Mouse (Mus musculus): ENCODE results near the gene Klhl15.

Klhl15 gene

GRCm38 (mm10) chrX:94234532-94235189, at the start of gene Klhl15:
TSS of gene Klhl15 (plus strand) at chrX:94234599.
- DNase-seq = peak; percentile 83

GRCm38 (mm10) chrX:94185156-94185555, 49.2 kb upstream of the Klhl15 start:
- DNase-seq = peak; percentile 16

GRCm38 (mm10) chrX:94193901-94194300, 40.5 kb upstream of the Klhl15 start:
- DNase-seq = peak; percentile 64

GRCm38 (mm10) chrX:94197789-94198188, 36.6 kb upstream of the Klhl15 start:
- peak; percentile 78 for DNase-seq

- DNase-seq = no peak
Measured at GRCm38 (mm10) chrX:94212264-94212596, 22.2 kb upstream of the Klhl15 start.

DNA sequence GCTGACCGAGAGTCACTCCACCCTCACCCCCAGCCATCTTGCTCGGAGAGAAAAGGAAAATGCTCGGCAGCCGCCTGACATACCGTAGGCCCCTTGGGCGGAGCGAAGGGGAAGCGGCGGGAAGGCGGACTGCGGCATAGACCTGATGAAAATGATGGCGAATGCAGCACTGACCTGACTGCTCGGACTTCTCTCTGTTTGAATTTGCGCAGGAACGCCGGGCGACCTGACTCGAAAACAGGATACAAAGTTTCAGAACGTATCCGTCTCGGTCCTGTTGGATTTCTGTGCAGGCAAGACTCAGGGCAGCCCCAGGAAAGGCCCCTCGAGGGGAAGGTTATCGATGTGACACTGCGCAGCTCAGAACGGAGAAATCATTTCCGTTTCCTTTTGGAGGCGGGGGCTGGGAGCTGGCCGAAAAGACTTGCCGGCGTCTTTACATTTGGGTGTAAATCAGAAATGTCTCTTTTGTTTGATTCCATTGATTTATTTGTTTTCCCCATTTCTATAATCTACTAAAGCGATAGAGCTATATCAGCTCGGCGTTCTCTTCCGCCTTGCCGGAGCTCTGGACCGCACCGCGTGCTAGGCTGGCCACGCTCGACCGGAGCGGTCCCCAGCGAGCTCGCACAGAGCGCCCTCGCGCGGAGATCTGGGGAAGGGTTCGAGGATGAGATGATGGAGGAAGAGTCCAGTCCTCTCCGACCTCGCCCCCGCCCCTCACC, 21.6 kb upstream of the Klhl15 start, which contains the start of gene Eif2s3x:
Gene Eif2s3x, minus strand, starts transcription at position 266 of the 725 bp plus-strand sequence.
- peak; percentile 95 for DNase-seq

DNA sequence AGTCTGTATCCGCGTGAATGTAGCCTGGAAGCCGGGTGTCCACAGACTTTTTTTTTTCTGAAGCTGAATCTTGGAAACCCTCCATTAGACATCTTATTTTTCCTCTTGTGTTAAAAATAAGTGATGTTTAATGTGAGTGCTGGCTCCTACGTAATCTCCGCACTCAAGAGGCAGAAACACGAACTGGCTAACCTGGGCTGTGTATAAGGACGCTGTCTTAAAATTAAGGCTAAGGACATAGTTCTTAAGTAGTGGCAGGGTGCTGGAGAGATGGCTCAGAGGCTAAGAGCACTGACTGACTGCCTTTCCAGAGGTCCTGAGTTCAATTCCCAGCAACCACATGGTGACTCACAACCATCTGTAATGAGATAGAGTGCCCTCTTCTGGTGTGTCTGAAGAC, 21.0 kb upstream of the Klhl15 start:
- DNase-seq = peak; percentile 3

- no peak for DNase-seq
Measured at GRCm38 (mm10) chrX:94233432-94233831, 967 bp upstream of the Klhl15 start.

DNA sequence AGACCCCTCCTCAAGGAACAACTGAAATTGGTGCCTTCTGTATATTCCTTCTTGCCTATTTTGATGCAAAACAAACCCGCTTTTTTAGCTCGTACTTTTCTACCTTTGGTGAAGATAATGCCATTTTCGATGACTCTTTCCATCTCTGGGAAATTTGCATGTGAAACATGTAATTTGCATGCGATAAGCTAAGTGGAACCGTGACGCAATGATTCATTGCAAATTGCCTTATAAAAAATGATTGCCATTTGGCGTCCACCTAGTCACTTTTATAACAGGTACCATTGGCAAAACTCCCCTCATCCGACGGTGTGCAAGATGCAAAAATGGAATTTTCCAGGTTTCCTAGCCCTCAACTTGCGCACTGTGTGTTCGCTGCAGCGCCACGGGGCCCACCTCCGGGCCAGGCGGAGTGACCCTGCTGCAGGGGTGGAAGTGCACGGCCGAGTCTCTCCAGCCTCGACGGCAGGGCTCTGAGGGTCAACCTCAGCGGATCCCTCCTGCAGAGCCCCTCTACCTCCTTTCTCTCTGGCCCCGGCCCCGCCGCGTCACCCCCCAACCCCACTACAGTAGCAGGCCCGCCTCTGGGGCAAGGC, 365 bp upstream of the Klhl15 start:
- peak; percentile 2 for DNase-seq

- DNase-seq = peak; percentile 7
Measured at GRCm38 (mm10) chrX:94235190-94235555, 774 bp downstream of the Klhl15 start.

DNA sequence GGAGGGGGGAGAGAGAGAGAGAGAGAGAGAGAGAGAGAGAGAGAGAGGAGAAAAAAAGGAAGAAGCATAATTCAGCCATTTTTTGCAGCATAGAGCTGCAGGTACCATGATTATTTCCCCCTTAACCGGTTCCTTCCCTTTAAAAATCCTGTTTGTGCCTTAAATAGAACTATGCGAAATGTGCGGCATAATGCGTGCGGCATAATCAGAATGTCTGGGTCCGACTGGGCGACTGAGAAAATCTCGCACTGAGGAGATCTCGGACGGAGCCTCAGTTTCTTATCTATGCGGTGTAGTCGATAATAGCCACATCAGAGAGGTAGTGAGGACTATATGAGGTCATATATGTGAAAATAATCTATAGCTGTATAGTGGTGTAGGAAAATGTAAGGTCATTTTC, 1.2 kb downstream of the Klhl15 start:
- no peak for DNase-seq

DNA sequence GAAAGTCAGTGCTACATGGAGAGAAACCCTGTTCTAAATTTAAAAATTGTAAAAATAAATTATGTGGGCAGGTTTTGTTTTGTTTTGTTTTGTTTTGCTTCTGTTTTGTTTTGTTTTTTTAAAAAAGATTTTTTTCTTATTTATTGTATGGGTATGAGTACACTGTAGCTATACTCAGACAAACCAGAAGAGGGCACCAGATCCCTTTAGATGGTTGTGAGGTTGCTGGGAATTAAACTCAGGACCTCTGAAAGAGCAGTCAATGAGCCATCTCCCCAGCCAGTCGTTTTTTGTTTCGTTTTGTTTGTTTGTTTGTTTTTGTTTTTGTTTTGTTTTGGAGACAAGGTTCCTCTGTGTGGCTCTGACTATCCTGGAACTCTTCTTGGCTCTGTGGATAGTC, 54.5 kb downstream of the Klhl15 start:
- peak; percentile 78 for DNase-seq

DNA sequence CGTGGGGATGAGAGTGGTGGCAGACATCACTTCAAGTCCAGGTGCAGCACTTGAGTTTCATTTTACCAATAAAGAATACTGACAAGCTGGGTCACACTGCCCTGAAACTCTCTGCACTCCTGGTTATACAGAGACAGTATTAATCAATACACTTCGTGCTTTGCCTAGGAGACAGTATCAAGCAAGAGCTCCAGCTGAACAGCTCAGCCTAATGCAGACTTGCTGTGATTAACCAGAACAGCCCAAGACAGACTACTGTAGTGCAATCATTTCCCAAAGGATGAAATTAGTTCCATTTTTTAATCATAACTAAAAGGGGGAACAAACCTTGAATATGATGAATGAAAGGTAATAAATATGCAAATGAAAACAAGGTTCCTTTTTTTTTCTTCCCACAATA, 68.5 kb downstream of the Klhl15 start:
- DNase-seq = no peak

DNA sequence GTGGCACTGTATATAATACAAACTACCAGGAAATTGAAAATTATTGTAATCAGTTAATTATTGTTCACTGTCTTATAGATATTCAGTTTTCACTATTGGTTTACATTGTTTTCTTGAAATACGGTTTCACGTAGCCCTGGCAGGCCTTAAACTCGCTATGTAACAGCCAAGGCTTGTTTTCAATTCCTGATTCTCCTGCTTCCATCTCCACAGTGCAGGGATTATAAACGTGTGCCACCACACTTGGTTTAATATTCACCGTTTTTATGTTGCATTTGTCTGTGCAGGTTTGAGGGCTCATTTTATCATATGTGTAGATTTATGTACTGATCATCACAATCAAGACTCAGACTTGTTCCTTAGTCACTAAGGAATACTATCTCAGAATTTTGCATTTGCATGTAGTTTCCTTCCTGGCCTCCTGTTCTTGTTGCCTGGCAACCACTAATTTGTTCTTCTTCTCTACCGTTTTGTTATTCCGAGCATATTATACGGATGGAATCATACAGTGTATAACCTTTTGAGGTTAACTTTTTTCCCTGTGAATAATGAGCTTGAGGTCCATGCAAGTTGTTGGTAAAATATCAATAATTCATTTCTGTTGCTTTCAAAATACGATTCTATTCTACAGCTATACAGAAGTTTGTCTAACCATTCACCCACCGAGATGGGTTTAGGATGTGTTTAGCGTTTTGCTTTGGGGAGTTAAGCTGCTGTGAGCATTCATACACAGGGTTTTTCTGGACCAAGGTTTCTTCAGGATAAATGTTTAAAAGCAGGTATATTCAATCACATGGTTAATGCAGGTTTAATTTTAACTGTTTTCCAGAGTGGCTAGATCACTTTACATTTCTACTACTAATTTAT, 86.9 kb downstream of the Klhl15 start:
- DNase-seq = no peak
